Mouse (Mus musculus) stomach, embryonic 14.5 days (tissue): ENCODE measurements at regions not wholly inside any gene's neighbourhood (a gene's known extent, or its start where the extent isn't known, plus 50 kb on each side); places are given as distances from the start of the nearest gene placed in this dataset.

Experiments
- ATAC-seq: fragments of 200-750 bp; cut with Nextera tagmentation; 2 replicates; pipeline ENCODE4 v1.8.0; 2017; ENCODE audit warnings: low read depth, moderate TSS enrichment; ENCODE audit not compliant: insufficient number of reproducible peaks, insufficient read depth, low FRiP score
- H3K27ac ChIP-seq: fragments of 300-500 bp; sonication (generic); 2 replicates; pipeline ENCODE4 v1.5.1; 2014; ENCODE audit warnings: mild to moderate bottlenecking, low read length, moderate library complexity, mixed read lengths
- H3K27me3 ChIP-seq: fragments of 300-500 bp; sonication (generic); 2 replicates; pipeline ENCODE4 v1.6.1; 2014; ENCODE audit warnings: low read length, control low read depth, mixed read lengths; ENCODE audit not compliant: control insufficient read depth, insufficient read depth
- H3K36me3 ChIP-seq: fragments of 300-500 bp; sonication (generic); 2 replicates; pipeline ENCODE4 v1.6.1; 2014; ENCODE audit warnings: mild to moderate bottlenecking, control low read depth, low read length, moderate library complexity, mixed read lengths; ENCODE audit not compliant: control insufficient read depth, insufficient read depth
- H3K4me1 ChIP-seq: fragments of 300-500 bp; sonication (generic); 2 replicates; pipeline ENCODE4 v1.6.1; 2014; ENCODE audit warnings: low read length, control low read depth, mixed read lengths; ENCODE audit not compliant: control insufficient read depth, insufficient read depth
- H3K4me2 ChIP-seq: fragments of 300-500 bp; sonication (generic); replicated peaks from 2 replicates; pipeline ENCODE4 v1.6.1; 2014; ENCODE audit warnings: low read depth, low read length, control low read depth
- H3K4me3 ChIP-seq: fragments of 300-500 bp; sonication (generic); 2 replicates; pipeline ENCODE4 v1.5.1; 2014; ENCODE audit warnings: low read depth, low read length, control low read depth
- H3K9ac ChIP-seq: fragments of 300-500 bp; sonication (generic); replicated peaks from 2 replicates; pipeline ENCODE4 v1.6.1; 2014; ENCODE audit warnings: low read depth, mild to moderate bottlenecking, control low read depth, low read length, moderate library complexity, mixed read lengths
- H3K9me3 ChIP-seq: fragments of 300-500 bp; sonication (generic); 2 replicates; pipeline ENCODE4 v1.6.1; 2016; ENCODE audit warnings: low read depth, low read length, control low read depth; ENCODE audit not compliant: control insufficient read depth
- WGBS: fragments of 180-500 bp; shearing (Covaris S2); extraction: QIAGEN DNeasy Blood & Tissue Kit; methylation state at CpG from one replicate; pipeline ENCODE4 v1.1.7; 2014; 5-methylcytosine and 5-hydroxymethylcytosine counted together

DNA sequence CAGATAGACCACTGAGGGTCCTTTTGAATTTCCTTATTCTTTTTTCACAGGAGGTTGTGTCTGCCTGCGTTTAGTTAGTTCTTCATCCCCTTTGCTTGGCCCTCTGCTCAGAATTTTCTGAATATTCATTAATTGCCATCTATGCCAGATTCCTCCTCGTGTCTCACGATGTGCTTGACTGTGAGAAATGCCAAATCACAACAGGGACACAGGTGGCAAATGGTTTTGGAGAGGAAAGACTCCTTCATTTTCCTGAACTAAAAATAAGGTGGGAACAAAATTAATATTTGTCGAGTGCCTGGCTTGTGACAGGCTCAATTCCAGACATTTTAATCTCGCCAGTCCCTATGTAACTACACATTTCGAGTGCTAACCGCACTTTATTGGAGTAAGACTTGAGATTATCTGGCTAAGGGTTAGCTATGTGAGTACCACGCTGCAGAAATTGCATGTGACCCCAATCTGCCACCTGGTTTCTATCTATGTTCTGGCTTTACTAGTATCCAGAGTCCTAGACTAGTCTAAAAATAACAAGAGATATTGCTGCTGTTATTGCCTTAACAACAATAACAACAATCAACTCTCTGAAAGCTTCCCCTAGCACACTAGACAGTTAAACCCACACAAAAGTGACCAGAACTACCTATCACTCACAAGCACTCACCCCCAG is 156.0 kb upstream of the AI593442 start:
- 87% methylated on average over 8 of the region's 8 CpGs for WGBS
- Histone ChIP-seq H3K4me1 (no peaks in the 10 kb centered on the region), H3K9me3 (no peaks in the 10 kb centered on the region), H3K4me2 (no peak overlapping the region), H3K36me3 (no peaks in the 10 kb centered on the region), H3K9ac (no peak overlapping the region), H3K27ac (no peak overlapping the region), H3K4me3 (no peak overlapping the region), H3K27me3 (no peaks in the 10 kb centered on the region)
- no peak for ATAC-seq

GRCm38 (mm10) chr9:52826781-52827180 is 147.2 kb upstream of the AI593442 start:
- 72% methylated on average over 1 of the region's 1 CpGs for WGBS
- Histone ChIP-seq H3K4me3 (no peak overlapping the region), H3K9ac (no peak overlapping the region), H3K27me3 (no peaks in the 10 kb centered on the region), H3K9me3 (no peaks in the 10 kb centered on the region), H3K36me3 (no peaks in the 10 kb centered on the region), H3K4me2 (no peak overlapping the region), H3K27ac (no peak overlapping the region), H3K4me1 (no peaks in the 10 kb centered on the region)
- no peak for ATAC-seq

DNA sequence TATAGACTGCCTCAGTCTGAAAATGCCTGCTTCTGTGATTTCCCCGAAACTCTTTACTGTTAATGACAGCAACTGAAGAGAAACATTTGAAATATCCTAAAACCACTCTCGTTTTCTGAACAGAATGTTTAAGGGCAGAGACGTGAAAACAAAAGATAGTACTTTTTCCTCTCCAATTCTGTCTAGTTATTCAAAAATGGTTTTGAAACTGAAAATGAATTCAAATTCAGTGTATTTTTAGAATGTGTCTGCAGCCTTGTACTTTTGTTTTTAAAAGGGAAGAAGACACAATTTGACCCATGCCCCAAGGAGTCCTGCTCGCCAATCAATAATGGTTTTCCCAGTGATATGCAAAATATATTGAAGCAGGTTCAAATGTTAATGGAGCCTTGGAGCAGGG is 136.7 kb upstream of the AI593442 start:
- Histone ChIP-seq H3K9me3 (no peaks in the 10 kb centered on the region), H3K4me1 (no peaks in the 10 kb centered on the region), H3K9ac (no peak overlapping the region), H3K36me3 (no peaks in the 10 kb centered on the region), H3K4me2 (no peak overlapping the region), H3K27ac (no peak overlapping the region), H3K4me3 (no peak overlapping the region), H3K27me3 (no peaks in the 10 kb centered on the region)
- WGBS, result 63% methylated on average over 4 of the region's 4 CpGs
- no peak for ATAC-seq

DNA sequence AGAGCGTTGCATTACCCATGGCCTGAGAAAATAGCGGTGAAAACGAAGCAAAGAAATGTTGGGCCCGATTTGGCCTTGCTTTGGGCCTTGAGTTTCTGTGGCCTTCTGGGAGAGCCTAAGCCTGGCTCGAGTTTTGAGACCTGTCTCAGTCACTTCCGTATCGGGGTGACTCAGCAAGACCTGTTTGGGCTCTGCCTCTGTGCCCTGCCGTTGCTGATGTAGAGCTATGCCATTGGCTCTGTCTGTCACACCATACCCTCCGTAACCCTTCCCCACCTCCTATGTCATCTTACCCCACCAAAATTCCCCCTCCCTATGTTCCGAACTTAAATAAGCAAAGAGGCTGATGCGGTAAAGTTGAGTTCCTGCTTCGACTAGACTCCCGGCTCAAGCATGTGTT is 123.4 kb upstream of the AI593442 start:
- Histone ChIP-seq H3K36me3 (no peaks in the 10 kb centered on the region), H3K4me1 (no peaks in the 10 kb centered on the region), H3K4me3 (no peak overlapping the region), H3K27me3 (no peaks in the 10 kb centered on the region), H3K4me2 (no peak overlapping the region), H3K9ac (no peak overlapping the region), H3K27ac (no peak overlapping the region), H3K9me3 (no peaks in the 10 kb centered on the region)
- 94% methylated on average over 13 of the region's 13 CpGs for WGBS
- no peak for ATAC-seq

GRCm38 (mm10) chr9:52801801-52802200 is 122.2 kb upstream of the AI593442 start:
- ATAC-seq, result no peak
- WGBS, result 82% methylated on average over 5 of the region's 5 CpGs

DNA sequence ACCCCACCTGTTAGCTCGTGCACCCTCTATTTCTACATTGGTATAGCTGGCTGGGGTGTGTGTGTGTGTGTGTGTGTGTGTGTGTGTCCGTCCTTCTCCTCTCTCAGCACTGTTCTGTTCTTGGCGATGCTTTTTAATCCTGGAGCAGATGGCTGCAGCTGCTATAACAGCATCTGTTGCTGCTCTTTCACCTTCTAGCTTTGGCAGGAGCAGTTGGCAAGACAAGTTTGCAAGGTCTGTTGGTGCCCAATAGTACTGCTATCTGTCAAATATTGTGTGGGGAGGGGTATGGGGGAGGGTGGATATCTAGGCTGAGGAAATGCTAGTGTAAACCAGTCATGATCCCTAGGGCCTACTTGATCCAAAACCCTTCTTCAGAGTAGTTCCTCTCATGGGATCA is 120.9 kb upstream of the AI593442 start:
- 50% methylated on average over 3 of the region's 3 CpGs for WGBS
- Histone ChIP-seq H3K36me3 (no peaks in the 10 kb centered on the region), H3K27ac (no peak overlapping the region), H3K4me3 (no peak overlapping the region), H3K27me3 (no peaks in the 10 kb centered on the region), H3K9me3 (no peaks in the 10 kb centered on the region), H3K4me1 (no peaks in the 10 kb centered on the region), H3K4me2 (no peak overlapping the region), H3K9ac (no peak overlapping the region)
- ATAC-seq, result no peak

More at GRCm38 (mm10) chr9:52801801-52802200, 122.2 kb upstream of the AI593442 start:
- H3K36me3 ChIP-seq, result no peaks in the 10 kb centered on the region
- no peak overlapping the region for H3K4me2 ChIP-seq
- H3K4me3 ChIP-seq, result no peak overlapping the region
- no peak overlapping the region for H3K27ac ChIP-seq
- H3K27me3 ChIP-seq, result no peaks in the 10 kb centered on the region
- H3K4me1 ChIP-seq, result no peaks in the 10 kb centered on the region
- H3K9me3 ChIP-seq, result no peaks in the 10 kb centered on the region
- H3K9ac ChIP-seq, result no peak overlapping the region

- Histone ChIP-seq H3K36me3 (no peaks in the 10 kb centered on the region), H3K4me1 (no peaks in the 10 kb centered on the region), H3K4me2 (no peak overlapping the region), H3K27me3 (no peaks in the 10 kb centered on the region), H3K4me3 (no peak overlapping the region), H3K9me3 (no peaks in the 10 kb centered on the region), H3K9ac (no peak overlapping the region), H3K27ac (no peak overlapping the region)
- WGBS, result 35% methylated on average over 1 of the region's 1 CpGs
- no peak for ATAC-seq
Measured at GRCm38 (mm10) chr9:52792596-52792995, 113.0 kb upstream of the AI593442 start.

DNA sequence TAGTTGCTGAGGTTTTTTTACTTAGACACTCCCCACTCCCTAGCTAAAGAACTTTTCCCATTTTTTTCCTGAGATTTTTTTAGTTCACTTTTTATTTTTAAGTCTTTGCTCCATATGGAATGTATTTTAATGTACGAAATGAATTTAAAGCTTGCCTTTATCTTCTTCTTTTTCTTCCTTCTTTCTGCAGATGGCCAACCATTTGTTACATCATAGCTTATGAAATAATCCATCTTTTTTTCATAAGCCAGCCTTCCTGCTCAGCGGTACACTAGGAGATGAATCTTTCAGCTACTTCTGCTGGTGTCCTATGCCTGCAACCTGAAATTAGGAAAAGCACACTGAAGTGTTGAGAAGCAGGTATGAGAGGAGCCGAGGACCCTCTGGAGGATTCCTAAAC is 102.9 kb upstream of the AI593442 start:
- Histone ChIP-seq H3K4me3 (no peak overlapping the region), H3K36me3 (no peaks in the 10 kb centered on the region), H3K9me3 (no peaks in the 10 kb centered on the region), H3K27me3 (no peaks in the 10 kb centered on the region), H3K27ac (no peak overlapping the region), H3K4me1 (no peaks in the 10 kb centered on the region), H3K4me2 (no peak overlapping the region), H3K9ac (no peak overlapping the region)
- 82% methylated on average over 3 of the region's 3 CpGs for WGBS
- no peak for ATAC-seq

GRCm38 (mm10) chr9:52776542-52776941 is 97.0 kb upstream of the AI593442 start:
- 47% methylated on average over 6 of the region's 6 CpGs for WGBS
- Histone ChIP-seq H3K4me1 (no peaks in the 10 kb centered on the region), H3K4me3 (no peak overlapping the region), H3K4me2 (no peak overlapping the region), H3K9me3 (no peaks in the 10 kb centered on the region), H3K27me3 (no peaks in the 10 kb centered on the region), H3K27ac (no peak overlapping the region), H3K36me3 (no peaks in the 10 kb centered on the region), H3K9ac (no peak overlapping the region)
- ATAC-seq, result no peak
